Mouse (Mus musculus): ENCODE data around the gene Faf2. TPM values are rescaled to one million over a fixed set of nuclear protein-coding genes. Genes with fewer than 3 reads are reported as not detected.
A peak's percentile ranks its signal among the peaks of the same experiment; 100 is the strongest.

Faf2 gene
- total RNA-seq (2021) = 10 to 100 TPM; 79.4 to 82.3 TPM
- 15.7 and 21.0 TPM in 2 replicates for polyA plus RNA-seq (2012; rRNA removed)
- long read RNA-seq, full-length matches to known transcripts = 35 of 46 reads
- long read RNA-seq, partial matches to known transcripts = 0 of 46 reads
- long read RNA-seq, other reads (novel, unspliced or antisense) = 11 of 46 reads

DNA sequence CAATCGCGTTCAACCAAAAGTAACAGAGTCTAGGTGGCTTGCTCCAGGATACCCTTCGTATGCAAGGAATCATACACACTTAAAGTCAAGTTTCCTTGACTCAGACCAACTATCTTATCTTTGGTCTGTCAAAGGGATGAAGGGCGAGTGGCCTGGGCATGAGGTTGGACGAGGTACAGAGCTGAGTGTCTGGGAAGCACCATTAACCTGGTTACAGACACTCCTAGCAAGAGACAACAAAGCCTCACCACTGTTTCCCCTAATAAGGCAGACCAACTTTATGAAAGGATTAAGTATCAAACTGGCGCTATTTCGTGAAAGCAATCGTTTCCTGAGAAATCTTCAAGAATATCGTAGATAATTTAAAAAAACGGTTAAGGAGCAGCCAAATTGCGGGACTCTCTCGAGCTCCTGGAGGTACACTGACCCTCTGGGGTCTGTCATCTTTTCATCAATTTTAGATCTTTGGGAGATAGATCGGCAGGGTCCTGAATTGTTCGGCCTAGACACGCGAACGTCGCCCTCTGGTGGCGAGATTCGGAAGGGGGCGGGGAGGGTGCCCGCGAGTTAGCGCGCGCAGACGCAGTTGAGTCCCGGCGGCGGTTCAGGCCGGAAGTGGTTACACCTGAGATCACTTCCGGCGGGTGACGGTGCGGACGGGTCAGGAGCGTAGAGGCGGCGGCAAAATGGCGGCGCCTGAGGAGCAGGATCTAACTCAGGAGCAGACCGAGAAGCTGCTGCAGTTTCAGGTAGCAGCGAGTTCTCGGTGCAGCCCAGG, at the start of gene Faf2:
Gene Faf2, plus strand, starts transcription at position 630 of the 778 bp plus-strand sequence.
- peak; percentile 98 for DNase-seq

DNA sequence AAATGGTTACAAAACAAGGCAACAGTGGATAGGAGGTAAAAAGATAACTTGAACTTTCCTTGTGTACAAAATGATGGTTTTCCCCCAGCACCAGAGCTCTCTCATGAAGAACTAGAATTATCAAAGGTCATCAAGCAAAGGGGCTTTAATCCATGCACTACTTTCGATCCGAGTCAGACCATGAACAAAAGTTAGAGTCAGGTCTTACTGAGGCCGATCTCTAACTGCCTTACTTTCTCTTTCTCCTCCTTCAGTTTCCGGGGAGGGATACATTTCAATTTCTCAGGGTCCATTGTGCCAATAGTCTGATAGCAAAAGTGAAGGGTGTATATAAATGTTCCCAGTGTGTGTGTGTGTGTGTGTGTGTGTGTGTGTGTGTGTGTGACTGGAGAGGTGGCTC, 49.0 kb upstream of the Faf2 start:
- DNase-seq = no peak

DNA sequence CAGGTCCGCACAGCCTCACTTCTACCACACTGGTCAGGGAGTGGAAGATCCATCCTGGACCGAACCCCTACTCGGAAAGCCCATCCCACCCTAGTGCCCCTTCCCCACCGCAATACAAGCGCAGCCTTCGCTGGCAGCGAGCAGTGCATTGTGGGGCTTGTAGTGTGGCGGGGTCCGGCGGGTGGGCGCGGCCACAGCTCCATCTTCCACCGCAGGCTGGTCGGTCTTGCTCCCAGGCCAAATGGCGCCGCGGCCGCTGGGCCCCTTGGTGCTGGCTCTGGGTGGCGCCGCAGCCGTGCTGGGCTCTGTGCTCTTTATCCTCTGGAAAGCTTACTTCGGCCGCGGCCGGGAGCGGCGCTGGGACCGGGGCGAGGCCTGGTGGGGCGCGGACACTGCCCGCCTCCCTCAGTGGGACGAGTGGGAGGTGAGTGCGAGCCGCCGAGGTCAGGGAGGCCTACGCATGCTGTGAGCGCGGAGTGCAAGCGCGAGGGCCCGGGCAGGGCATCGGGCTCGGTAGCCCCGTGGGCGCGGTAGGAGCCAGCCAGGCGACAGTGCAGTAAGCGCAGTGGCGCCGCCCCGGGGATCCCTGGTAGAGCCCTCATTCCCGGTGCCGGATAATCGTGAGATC, 46.6 kb upstream of the Faf2 start, which contains the start of gene Arl10:
Gene Arl10, plus strand, starts transcription at position 162 of the 628 bp plus-strand sequence.
- peak; percentile 90 for DNase-seq

DNA sequence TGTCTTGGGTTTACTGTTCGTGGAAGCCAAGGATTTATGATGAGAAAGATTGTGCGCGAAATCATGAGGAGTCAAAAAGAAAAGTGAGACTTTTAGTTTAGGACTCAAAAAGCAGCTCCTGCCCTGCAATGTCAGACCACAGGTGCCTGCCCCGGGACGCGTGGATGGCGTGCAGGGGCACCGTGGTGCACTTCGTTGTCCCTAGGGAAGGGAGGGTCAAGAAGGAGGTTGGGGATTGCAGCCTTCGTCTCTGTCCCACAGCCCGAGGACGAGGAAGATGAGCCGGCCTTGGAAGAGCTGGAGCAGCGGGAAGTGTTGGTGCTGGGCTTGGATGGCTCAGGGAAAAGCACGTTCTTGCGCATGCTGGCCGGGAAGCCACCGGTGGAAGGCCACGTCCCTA, 46.1 kb upstream of the Faf2 start:
- DNase-seq = peak; percentile 62

DNA sequence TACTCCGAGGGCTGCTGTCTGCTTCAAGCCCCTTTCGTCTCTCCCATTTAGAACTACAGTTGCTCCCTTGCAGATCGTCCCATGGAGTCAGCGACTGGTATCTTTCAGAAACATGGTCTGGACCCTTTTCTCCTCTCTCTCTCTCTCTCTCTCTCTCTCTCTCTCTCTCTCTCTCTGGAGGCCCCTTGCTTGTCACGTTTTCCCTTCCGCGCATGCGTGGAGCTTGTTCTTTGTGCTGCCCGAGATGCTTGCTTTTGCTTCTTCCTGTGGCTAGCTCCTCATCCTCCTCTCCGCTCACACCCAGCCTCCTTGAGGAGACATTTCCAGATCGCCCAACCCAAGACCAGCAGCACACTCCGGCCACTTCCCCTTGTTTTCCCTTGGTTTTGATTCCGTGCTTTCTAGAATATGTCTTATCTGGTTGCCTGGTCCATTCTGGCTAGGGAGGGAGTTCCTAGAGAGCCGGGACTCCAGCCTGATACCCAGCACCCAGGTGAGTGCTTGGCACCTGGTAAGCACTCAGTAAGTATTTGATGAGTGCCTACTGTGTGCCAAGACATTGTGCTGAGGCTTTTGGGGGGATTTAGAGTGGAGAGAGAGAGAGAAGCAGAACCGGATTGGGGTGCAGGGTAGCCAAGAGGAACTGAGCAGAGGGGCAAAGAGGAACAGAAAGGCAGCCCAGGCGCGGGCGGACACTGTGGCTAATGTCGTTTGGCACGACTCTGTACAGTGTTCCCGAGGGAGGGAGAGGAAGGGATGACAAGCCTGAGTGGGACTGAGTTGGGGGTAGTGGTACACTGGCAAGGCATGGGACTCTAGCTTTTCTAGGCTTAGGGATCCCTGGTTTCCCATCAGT, 43.7 kb upstream of the Faf2 start:
- no peak for DNase-seq

DNA sequence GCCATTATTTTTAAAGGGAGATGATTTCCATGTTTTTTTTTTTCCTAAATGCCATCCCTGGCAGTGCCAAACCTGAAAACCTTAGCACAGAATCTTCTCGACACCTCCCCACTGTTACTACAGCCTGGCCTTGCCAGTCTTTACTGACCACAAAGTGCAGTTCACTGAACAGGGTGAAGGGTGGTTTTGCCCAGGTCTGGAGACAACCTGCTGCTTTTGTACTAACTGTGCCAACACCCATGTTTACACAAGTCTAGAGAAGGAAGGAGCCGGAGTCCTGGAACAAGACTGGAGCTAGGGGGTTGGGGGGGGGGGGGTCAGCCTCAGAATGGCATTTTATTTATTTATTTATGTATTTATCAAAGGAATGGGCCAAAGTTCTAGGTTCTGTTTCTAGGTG, 40.2 kb upstream of the Faf2 start:
- no peak for DNase-seq

DNA sequence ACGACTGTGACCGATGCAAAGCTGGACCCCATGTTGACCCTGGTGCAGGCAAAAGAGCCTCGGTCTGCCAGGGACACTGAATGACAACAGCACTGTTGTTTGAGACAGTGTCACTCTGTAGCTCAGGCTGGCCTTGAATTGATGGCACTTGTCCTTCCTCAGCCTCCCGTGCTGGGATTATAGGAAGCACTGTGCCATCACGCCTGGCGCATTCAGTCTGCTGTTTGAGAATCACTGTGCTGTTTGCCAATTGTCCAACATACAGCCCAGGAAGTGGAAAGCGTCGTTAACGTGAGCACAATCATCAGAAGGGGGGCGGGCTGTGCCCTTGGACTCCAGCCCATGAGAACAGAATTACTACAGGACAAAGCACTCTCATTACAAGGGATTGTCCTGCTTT, 39.5 kb upstream of the Faf2 start:
- DNase-seq = peak; percentile 71

DNA sequence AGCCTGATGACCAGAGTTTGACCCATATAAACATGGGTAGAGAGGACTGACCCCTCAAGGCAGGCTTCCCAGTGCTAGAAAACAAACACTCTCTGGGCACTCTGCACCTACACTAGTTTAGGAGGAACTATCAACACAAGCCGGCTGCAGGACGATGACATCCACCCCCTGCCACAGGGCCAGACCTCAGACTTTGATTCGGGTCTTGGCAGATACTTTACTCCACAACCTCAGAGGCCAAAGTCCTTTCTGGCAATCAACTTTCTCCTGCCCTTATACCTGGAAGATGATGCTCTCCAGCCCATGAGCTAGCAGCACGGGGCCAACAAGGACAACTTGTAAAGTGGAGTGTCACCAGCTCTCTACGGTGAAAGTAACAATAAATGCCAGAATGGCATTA, 38.7 kb upstream of the Faf2 start:
- DNase-seq = no peak

DNA sequence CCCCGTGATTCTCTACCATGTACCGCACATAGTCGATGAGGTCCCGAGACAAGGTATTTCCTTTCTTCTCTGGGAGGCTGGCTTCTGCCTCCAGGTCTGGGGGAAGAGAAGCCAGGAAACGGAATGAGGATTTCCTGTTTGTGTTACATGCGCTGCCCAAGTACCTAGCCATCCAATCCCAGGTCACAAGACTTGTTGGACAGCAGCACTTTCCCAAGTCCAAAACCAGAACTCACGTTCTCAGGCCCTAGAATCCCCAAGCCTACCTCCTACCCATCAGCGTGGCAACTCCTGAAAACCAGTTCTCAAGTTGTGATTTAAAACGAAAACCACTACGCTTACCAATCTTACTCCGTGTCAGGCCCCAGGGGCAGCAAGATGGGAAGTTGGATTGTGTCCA, 35.8 kb upstream of the Faf2 start:
- DNase-seq = no peak

DNA sequence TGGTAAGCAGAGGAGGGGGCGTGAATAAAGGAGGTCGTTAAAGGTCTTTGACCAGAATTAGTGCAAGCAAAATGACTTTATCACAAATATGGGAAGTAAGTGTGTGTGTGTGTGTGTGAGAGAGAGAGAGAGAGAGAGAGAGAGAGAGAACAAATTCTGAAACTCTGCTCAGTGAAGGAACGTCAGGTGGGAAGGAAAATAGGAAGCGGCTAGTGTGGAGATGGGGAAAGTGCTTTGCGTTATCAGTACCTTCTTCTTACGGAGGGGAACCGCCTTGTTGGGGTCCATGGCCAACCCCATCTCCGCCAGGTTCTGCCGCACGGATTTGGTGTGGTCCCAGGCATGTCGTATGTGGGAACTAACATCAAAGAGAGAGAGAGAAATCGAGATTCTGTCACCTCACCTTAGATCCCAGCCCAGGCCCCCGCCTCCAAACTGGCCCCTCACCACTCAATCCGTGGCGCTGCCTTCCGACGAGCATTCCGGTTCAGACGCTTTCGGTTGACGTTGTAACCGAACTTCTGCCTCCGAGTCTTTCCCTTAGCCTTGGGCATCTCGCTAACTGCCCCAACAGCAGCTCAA, 32.1 kb upstream of the Faf2 start:
- no peak for DNase-seq

DNA sequence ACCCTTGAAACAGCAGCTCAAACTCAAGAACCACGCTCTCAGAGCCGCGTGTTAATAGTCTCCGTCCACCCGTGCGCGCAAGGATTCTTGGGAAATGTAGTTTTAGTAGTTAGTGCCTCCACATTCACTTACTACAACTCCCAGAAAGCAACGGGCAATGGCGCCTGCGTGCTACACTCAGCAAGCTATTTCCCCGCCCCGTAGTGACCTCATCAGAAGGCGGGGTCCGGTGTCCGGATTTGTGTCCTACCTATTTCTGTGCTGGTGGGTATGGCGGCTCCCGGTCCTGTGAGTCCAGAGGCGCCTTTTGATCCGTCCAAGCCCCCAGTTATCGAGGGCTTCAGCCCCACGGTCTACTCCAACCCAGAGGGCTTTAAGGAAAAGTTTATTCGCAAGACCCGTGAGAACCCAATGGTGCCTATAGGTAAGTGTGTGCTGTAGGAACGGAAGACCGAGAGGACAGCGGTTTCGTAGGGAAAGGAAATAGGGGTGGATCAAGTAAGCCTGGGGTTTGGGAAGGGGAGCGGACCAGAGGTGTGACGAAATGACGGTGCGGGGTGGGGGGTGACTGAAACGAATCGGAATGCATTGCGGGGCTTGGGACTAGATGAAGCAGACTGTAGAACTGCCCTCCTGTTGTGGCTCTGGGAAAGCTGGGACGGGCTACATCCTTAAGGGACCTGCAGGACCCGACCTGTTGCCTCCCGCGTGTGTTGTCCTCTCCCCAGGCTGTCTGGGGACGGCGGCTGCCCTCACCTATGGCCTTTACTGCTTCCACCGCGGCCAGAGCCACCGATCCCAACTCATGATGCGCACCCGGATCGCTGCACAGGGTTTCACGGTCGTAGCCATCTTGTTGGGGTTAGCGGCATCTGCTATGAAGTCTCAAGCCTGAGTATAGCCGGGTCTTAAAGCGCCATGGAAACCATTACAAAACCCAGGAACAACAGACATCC, 31.3 kb upstream of the Faf2 start, which contains the start of the genes Nop16 and Higd2a:
Gene Nop16, minus strand, starts transcription at position 95 of the 956 bp plus-strand sequence.
Gene Higd2a, plus strand, starts transcription at position 212 of the 956 bp plus-strand sequence.
- DNase-seq = peak; percentile 98

DNA sequence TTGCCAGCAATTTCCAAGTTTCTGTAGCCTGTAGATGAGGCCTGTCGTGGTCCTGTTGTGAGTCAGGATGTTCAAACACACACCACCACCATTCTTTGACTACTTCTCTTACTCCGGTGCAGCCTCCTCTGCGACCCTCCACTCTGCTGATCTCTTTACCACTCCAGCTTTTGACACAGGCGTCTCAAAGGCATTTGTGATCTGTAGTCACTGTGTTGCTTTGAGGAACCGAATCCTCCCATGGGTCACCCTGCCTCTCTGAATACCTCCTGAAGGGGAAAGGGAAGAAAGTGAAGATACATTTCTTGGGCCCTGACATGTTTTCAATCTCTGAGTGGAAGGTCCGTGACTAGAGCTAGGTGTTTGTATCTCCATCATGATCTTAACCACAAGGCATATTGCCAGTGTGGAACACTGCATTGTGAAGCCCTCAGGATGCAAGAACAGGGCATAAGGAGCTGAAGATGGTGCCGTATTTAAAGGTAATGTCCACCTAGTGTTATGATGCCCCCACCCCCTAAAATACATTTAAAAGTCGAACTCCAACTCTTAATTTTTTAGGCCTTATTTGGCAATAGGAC, 29.7 kb upstream of the Faf2 start:
- no peak for DNase-seq

DNA sequence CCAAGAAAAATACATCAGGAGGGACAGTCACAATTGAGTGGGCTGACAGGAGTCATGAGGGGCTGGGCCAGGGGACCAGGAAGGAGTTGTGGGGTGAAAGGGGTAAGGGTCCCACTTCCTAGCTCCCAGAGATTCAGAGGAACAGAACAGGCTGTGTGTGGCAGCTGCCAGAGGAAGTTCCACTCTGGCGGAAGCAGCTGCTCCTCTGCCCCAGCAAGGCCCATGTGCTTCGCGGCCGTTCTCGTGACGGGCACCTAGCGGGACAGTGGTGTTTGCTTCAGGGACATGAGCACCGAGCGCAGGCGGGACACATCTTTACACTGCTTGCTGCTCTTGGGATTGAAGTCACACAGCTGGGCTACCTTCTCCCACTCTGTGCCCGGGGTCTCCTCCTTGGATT, 28.0 kb upstream of the Faf2 start:
- DNase-seq = no peak

DNA sequence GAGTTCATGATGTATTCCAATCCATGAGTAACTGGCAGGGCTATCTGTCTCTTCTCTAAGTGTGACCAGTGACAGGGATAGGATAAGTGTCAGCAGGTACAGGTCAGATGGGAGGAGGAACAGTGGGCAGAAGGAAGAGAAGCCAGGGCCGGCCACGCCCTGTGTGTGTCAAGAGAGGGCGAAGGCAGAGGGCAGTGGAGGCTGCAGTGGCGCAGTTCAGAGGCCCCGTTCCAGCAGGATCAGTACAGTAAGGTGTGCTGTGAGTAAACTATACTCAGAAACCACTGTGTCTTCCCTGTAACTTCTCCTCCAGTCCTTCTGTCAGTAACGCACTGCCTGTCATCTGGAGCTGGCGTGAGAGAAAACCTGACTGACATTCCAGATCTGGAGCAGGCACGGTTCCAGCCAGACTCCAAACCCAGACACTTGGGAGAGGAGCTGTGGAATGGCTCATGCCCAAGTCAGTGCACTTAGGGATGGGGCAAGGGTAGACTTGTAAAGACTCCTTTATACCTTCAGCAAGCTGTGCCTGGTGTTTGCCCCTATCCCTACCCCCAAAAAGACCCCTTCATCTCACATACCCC, 25.4 kb upstream of the Faf2 start:
- no peak for DNase-seq

DNA sequence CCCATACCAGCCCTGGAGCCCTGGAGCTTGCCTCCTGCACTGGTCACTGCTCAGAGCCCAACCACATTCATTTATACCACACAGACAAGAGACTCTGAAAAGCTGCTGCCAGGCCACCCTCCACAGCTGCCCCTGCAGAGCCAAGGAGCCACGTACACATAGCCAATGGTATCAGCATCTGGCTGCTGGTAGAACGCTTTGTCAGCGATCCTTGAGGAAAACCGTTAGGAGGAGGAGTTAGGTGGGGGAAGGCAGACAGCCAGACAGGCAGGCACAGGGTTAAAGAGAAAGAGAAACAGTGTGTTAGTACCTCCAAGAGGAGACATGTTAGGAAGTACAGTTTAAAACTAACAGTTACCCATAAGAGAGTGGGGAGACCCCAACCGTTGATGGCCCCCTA, 24.7 kb upstream of the Faf2 start:
- DNase-seq = no peak

DNA sequence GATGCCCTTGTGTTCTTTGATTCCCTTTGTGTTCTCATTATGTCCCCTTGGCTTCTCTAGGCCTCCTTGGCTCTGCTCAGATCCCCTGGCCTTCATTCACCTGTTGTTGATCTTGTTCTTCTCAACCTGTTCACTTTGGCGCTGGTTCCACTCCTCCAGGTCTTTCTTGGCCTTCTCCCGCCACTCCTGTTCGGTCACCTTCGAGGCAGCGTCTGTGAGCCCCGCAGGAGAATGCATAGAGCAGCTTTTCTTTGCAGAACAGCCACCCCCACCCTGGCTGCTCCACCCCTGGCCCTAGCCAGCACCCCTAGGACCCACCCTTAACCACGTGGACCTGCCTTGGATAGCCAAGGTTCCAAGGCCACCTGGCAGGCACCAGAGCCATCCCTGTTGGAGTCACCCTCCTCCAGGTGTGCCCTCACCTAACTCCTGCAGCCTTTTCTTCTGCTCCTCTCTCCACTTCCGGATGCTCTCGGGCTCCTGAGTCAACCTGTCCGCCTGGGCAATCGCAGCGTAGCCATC, 22.9 kb upstream of the Faf2 start:
- no peak for DNase-seq

DNA sequence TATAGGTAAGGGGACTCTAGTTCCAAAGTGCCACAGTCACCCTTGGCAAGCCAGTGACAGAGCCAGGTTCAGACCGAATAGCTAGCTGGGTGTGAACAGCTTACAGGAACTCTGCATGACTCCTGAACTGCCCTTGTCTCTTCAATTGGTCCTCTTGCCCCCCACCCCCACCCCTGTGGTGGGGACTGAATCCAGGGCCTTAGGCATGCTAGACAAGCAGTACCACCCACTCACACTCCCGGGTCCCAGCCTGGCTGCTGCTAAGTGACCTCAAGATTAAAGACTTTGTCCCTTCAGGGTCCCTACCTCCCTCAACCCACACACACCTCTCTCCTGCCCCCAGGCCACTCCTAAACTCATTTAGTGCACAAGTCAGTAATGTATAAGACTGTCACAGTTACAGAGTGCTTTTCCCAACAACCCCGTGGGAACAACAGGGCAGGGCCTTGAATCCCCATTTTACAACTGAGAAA, 18.9 kb upstream of the Faf2 start:
- no peak for DNase-seq

DNA sequence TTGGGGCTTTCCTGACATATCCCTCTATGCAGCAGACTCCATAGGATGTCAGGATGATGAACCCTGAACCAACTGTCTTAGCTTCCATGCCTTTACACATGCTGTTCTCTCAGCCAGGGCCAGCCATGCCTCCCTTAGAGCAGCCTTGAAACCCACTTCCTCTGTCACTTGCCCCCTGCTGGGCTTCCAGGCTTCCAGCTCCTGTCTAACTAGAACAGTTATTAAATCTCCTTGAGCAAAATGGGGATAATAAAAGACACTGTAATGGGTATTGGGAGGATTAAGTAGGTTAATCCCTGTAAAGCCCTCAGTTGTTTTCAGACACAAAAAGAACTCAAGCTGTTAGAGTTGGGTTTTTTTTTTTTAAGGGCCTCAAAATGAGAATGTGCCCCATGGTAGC, 18.1 kb upstream of the Faf2 start:
- DNase-seq = no peak

DNA sequence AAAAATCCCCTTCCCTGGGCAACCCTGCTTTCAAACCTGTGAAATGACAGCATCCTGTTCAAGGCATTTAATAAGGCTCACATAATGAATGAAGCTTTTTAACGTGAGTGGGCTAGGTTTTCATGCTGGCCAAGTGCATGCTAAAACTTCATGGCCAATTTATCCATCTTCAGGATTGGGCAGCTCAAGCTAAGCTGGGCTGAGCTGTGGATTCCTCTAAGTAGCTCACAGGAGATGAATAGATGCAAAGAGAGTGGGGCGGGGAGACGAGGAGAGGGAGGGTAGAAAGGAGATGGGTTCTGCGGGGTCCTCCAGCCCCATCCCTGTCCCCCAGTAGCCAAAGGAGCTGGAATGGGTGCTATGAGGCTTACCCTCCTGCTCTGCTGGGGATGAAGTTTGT, 17.4 kb upstream of the Faf2 start:
- no peak for DNase-seq

DNA sequence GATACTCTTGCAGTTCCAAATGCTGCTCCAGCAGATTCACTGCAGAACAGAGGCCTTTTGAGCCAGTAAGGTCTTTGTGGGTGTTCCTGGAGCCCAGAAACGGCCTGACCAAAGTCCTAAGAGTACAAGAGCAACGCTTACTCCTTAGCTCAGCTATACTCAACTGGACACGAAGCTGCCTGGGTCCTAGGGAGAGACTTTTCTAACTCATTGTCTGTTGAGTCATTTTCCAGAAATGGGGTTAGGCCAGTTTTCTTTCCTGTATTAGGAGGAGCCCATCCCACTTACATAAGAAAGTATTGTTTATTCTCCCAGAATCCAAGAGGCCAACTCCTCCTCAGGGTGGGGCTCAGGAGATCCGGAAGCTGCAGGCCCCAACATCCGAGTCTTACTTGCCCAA, 16.2 kb upstream of the Faf2 start:
- no peak for DNase-seq
